Mouse (Mus musculus): Measurements from ENCODE around the gene Tbc1d32. TPM values are rescaled to one million over a fixed set of nuclear protein-coding genes. Genes with fewer than 3 reads are reported as not detected.
"Not testable (repeated sequence)": the region's sequence is repeated elsewhere in the genome, so short reads cannot be mapped to it uniquely, and the experiment has no call there.

Tbc1d32 gene
- total RNA-seq (2021): 1 to 10 TPM; 1.4 to 1.9 TPM
- long read RNA-seq, experiment 1, partial matches to known transcripts: 0 of 1 reads
- long read RNA-seq, experiment 1, other reads (novel, unspliced or antisense): 1 of 1 reads
- long read RNA-seq, experiment 2, partial matches to known transcripts: 0 of 2 reads
- long read RNA-seq, experiment 2, other reads (novel, unspliced or antisense): 2 of 2 reads

- DNase-seq: peak; percentile 87
Observed at GRCm38 (mm10) chr10:56228568-56229209, at the start of gene Tbc1d32. Gene Tbc1d32 (minus strand): TSS chr10:56228689.

GRCm38 (mm10) chr10:56227771-56228275, 666 bp downstream of the Tbc1d32 start:
- DNase-seq: no peak

- DNase-seq: no peak
Observed at GRCm38 (mm10) chr10:56215797-56216196, 12.7 kb downstream of the Tbc1d32 start.

- DNase-seq: no peak
Observed at GRCm38 (mm10) chr10:56210343-56210742, 18.1 kb downstream of the Tbc1d32 start.

- no peak for DNase-seq
Observed at GRCm38 (mm10) chr10:56206802-56207404, 21.6 kb downstream of the Tbc1d32 start.

GRCm38 (mm10) chr10:56204348-56204747, 24.1 kb downstream of the Tbc1d32 start:
- no peak for DNase-seq

- DNase-seq: no peak
Observed at GRCm38 (mm10) chr10:56199902-56200301, 28.6 kb downstream of the Tbc1d32 start.

GRCm38 (mm10) chr10:56198691-56199090, 29.8 kb downstream of the Tbc1d32 start:
- DNase-seq: no peak

- no peak for DNase-seq
Observed at GRCm38 (mm10) chr10:56194310-56194709, 34.2 kb downstream of the Tbc1d32 start.

- no peak for DNase-seq
Observed at GRCm38 (mm10) chr10:56181727-56182126, 46.8 kb downstream of the Tbc1d32 start.

GRCm38 (mm10) chr10:56173184-56173583, 55.3 kb downstream of the Tbc1d32 start:
- DNase-seq: no peak

- not testable (repeated sequence) for DNase-seq
Observed at GRCm38 (mm10) chr10:56167721-56168120, 60.8 kb downstream of the Tbc1d32 start.

- DNase-seq: no peak
Observed at GRCm38 (mm10) chr10:56165758-56166157, 62.7 kb downstream of the Tbc1d32 start.

GRCm38 (mm10) chr10:56164411-56164810, 64.1 kb downstream of the Tbc1d32 start:
- DNase-seq: no peak

- no peak for DNase-seq
Observed at GRCm38 (mm10) chr10:56158748-56159147, 69.7 kb downstream of the Tbc1d32 start.

GRCm38 (mm10) chr10:56158207-56158606, 70.3 kb downstream of the Tbc1d32 start:
- DNase-seq: no peak

- DNase-seq: no peak
Observed at GRCm38 (mm10) chr10:56156956-56157355, 71.5 kb downstream of the Tbc1d32 start.

- no peak for DNase-seq
Observed at GRCm38 (mm10) chr10:56148920-56149319, 79.6 kb downstream of the Tbc1d32 start.

GRCm38 (mm10) chr10:56137191-56137590, 91.3 kb downstream of the Tbc1d32 start:
- no peak for DNase-seq

- DNase-seq: no peak
Observed at GRCm38 (mm10) chr10:56129642-56130041, 98.8 kb downstream of the Tbc1d32 start.

- DNase-seq: no peak
Observed at GRCm38 (mm10) chr10:56126972-56127371, 101.5 kb downstream of the Tbc1d32 start.

GRCm38 (mm10) chr10:56115636-56116180, 112.8 kb downstream of the Tbc1d32 start:
- no peak for DNase-seq
